Mouse (Mus musculus): ENCODE results near the gene Cmip. TPM values are rescaled to one million over a fixed set of nuclear protein-coding genes. Genes with fewer than 3 reads are reported as not detected.

Gene Cmip
- polyA plus RNA-seq, 1 experiment from 2014 or later = 193 TPM

GRCm38 (mm10) chr8:117241848-117242247 is 15.0 kb upstream of the Cmip start:
- 21% methylated on average over 3 of the region's 3 CpGs for WGBS
- no peaks in the 10 kb centered on the region for H3K4me1 ChIP-seq
- ATAC-seq (ENCODE audit: low FRiP score) = no peak
- H3K36me3 ChIP-seq = no peaks in the 10 kb centered on the region
- H3K27ac ChIP-seq (replicated peaks) = no peak overlapping the region
- no peaks in the 10 kb centered on the region for H3K9me3 ChIP-seq (replicated peaks)
- H3K9ac ChIP-seq (replicated peaks) = no peak overlapping the region
- no peak overlapping the region for H3K4me2 ChIP-seq
- no peaks in the 10 kb centered on the region for H3K27me3 ChIP-seq (replicated peaks)
- no peak overlapping the region for H3K4me3 ChIP-seq (replicated peaks)

- Histone ChIP-seq H3K9ac (replicated peaks) (no peak overlapping the region), H3K9me3 (replicated peaks) (no peaks in the 10 kb centered on the region), H3K27me3 (replicated peaks) (no peaks in the 10 kb centered on the region), H3K27ac (replicated peaks) (no peak overlapping the region), H3K4me1 (no peaks in the 10 kb centered on the region), H3K36me3 (no peaks in the 10 kb centered on the region), H3K4me2 (no peak overlapping the region), H3K4me3 (replicated peaks) (no peak overlapping the region)
- ATAC-seq (ENCODE audit: low FRiP score) = no peak
- 77% methylated on average over 6 of the region's 6 CpGs for WGBS
Observed at GRCm38 (mm10) chr8:117242286-117242685, 14.6 kb upstream of the Cmip start.

GRCm38 (mm10) chr8:117244601-117245000 is 12.3 kb upstream of the Cmip start:
- H3K9me3 ChIP-seq (replicated peaks) = no peaks in the 10 kb centered on the region
- no peak overlapping the region for H3K4me2 ChIP-seq
- no peaks in the 10 kb centered on the region for H3K27me3 ChIP-seq (replicated peaks)
- no peak overlapping the region for H3K9ac ChIP-seq (replicated peaks)
- WGBS = 46% methylated on average over 6 of the region's 6 CpGs
- H3K36me3 ChIP-seq = no peaks in the 10 kb centered on the region
- no peak overlapping the region for H3K27ac ChIP-seq (replicated peaks)
- H3K4me3 ChIP-seq (replicated peaks) = no peak overlapping the region
- no peaks in the 10 kb centered on the region for H3K4me1 ChIP-seq
- ATAC-seq (ENCODE audit: low FRiP score) = no peak

GRCm38 (mm10) chr8:117248341-117248740 is 8.5 kb upstream of the Cmip start:
- Histone ChIP-seq H3K27ac (replicated peaks) (no peak overlapping the region), H3K27me3 (replicated peaks) (no peaks in the 10 kb centered on the region), H3K4me1 (no peaks in the 10 kb centered on the region), H3K36me3 (no peaks in the 10 kb centered on the region), H3K4me2 (no peak overlapping the region), H3K4me3 (replicated peaks) (no peak overlapping the region), H3K9ac (replicated peaks) (no peak overlapping the region), H3K9me3 (replicated peaks) (no peaks in the 10 kb centered on the region)
- ATAC-seq (ENCODE audit: low FRiP score) = no peak
- 86% methylated on average over 11 of the region's 11 CpGs for WGBS

GRCm38 (mm10) chr8:117251086-117251681 is 5.7 kb upstream of the Cmip start:
- no peak for ATAC-seq (ENCODE audit: low FRiP score)
- Histone ChIP-seq H3K27ac (replicated peaks) (no peak overlapping the region), H3K4me2 (no peak overlapping the region), H3K9ac (replicated peaks) (no peak overlapping the region), H3K9me3 (replicated peaks) (no peaks in the 10 kb centered on the region), H3K4me1 (0 out of 2 replicates have a peak, but pooled peaks cover 5% of the 10 kb centered on the region), H3K36me3 (no peaks in the 10 kb centered on the region), H3K4me3 (replicated peaks) (no peak overlapping the region), H3K27me3 (replicated peaks) (no peaks in the 10 kb centered on the region)
- 37% methylated on average over 7 of the region's 7 CpGs for WGBS

GRCm38 (mm10) chr8:117252650-117253049 is 4.2 kb upstream of the Cmip start:
- ATAC-seq (ENCODE audit: low FRiP score) = no peak
- no peaks in the 10 kb centered on the region for H3K27me3 ChIP-seq (replicated peaks)
- no peaks in the 10 kb centered on the region for H3K36me3 ChIP-seq
- 92% methylated on average over 8 of the region's 8 CpGs for WGBS
- H3K4me2 ChIP-seq = no peak overlapping the region
- no peak overlapping the region for H3K27ac ChIP-seq (replicated peaks)
- H3K9ac ChIP-seq (replicated peaks) = no peak overlapping the region
- H3K4me1 ChIP-seq = 0 out of 2 replicates have a peak, but pooled peaks cover 5% of the 10 kb centered on the region
- H3K4me3 ChIP-seq (replicated peaks) = no peak overlapping the region
- no peaks in the 10 kb centered on the region for H3K9me3 ChIP-seq (replicated peaks)

GRCm38 (mm10) chr8:117253390-117254269 is 3.2 kb upstream of the Cmip start:
- Histone ChIP-seq H3K36me3 (no peaks in the 10 kb centered on the region), H3K9ac (replicated peaks) (no peak overlapping the region), H3K27ac (replicated peaks) (no peak overlapping the region), H3K9me3 (replicated peaks) (no peaks in the 10 kb centered on the region), H3K4me3 (replicated peaks) (no peak overlapping the region), H3K4me2 (no peak overlapping the region), H3K4me1 (0 out of 2 replicates have a peak, but pooled peaks cover 9% of the 10 kb centered on the region), H3K27me3 (replicated peaks) (no peaks in the 10 kb centered on the region)
- ATAC-seq (ENCODE audit: low FRiP score) = no peak
- 91% methylated on average over 17 of the region's 17 CpGs for WGBS

- no peak overlapping the region for H3K9ac ChIP-seq (replicated peaks)
- ATAC-seq (ENCODE audit: low FRiP score) = no peak
- no peak overlapping the region for H3K4me3 ChIP-seq (replicated peaks)
- H3K9me3 ChIP-seq (replicated peaks) = no peaks in the 10 kb centered on the region
- H3K27ac ChIP-seq (replicated peaks) = no peak overlapping the region
- no peaks in the 10 kb centered on the region for H3K36me3 ChIP-seq
- no peaks in the 10 kb centered on the region for H3K27me3 ChIP-seq (replicated peaks)
- H3K4me1 ChIP-seq = peaks cover 18% of the 10 kb centered on the region
- no peak overlapping the region for H3K4me2 ChIP-seq
- WGBS = 88% methylated on average over 6 of the region's 6 CpGs
Observed at GRCm38 (mm10) chr8:117254496-117254895, 2.4 kb upstream of the Cmip start.

GRCm38 (mm10) chr8:117256292-117256938 is 449 bp upstream of the Cmip start:
- H3K4me2 ChIP-seq = peak overlapping the region; percentile 93
- peaks cover 34% of the 10 kb centered on the region for H3K4me1 ChIP-seq
- H3K27ac ChIP-seq (replicated peaks) = peak overlapping the region; percentile 95
- H3K27me3 ChIP-seq (replicated peaks) = no peaks in the 10 kb centered on the region
- no peaks in the 10 kb centered on the region for H3K36me3 ChIP-seq
- WGBS = under 1% methylated on average over 57 of the region's 92 CpGs
- ATAC-seq (ENCODE audit: low FRiP score) = peak; percentile 88
- H3K4me3 ChIP-seq (replicated peaks) = peak overlapping the region; percentile 79
- peak overlapping the region; percentile 96 for H3K9ac ChIP-seq (replicated peaks)
- H3K9me3 ChIP-seq (replicated peaks) = no peaks in the 10 kb centered on the region

GRCm38 (mm10) chr8:117257821-117258575 is 1.1 kb downstream of the Cmip start:
- Histone ChIP-seq H3K9me3 (replicated peaks) (no peaks in the 10 kb centered on the region), H3K4me3 (replicated peaks) (peak overlapping the region; percentile 79), H3K27ac (replicated peaks) (peak overlapping the region; percentile 95), H3K4me1 (peaks cover 50% of the 10 kb centered on the region), H3K27me3 (replicated peaks) (no peaks in the 10 kb centered on the region), H3K9ac (replicated peaks) (peak overlapping the region; percentile 96), H3K4me2 (peak overlapping the region; percentile 93), H3K36me3 (no peaks in the 10 kb centered on the region)
- 2% methylated on average over 22 of the region's 22 CpGs for WGBS
- no peak for ATAC-seq (ENCODE audit: low FRiP score)

- peak overlapping the region; percentile 95 for H3K27ac ChIP-seq (replicated peaks)
- no peaks in the 10 kb centered on the region for H3K36me3 ChIP-seq
- no peaks in the 10 kb centered on the region for H3K27me3 ChIP-seq (replicated peaks)
- H3K4me2 ChIP-seq = peak overlapping the region; percentile 93
- peaks cover 56% of the 10 kb centered on the region for H3K4me1 ChIP-seq
- 22% methylated on average over 6 of the region's 6 CpGs for WGBS
- no peaks in the 10 kb centered on the region for H3K9me3 ChIP-seq (replicated peaks)
- peak overlapping the region; percentile 96 for H3K9ac ChIP-seq (replicated peaks)
- ATAC-seq (ENCODE audit: low FRiP score) = no peak
- peak overlapping the region; percentile 79 for H3K4me3 ChIP-seq (replicated peaks)
Observed at GRCm38 (mm10) chr8:117258576-117259040, 1.7 kb downstream of the Cmip start.

All from neural tube, embryonic 15.5 days (tissue).